Mouse (Mus musculus): Measurements from ENCODE around the gene Gpr182.

DNA sequence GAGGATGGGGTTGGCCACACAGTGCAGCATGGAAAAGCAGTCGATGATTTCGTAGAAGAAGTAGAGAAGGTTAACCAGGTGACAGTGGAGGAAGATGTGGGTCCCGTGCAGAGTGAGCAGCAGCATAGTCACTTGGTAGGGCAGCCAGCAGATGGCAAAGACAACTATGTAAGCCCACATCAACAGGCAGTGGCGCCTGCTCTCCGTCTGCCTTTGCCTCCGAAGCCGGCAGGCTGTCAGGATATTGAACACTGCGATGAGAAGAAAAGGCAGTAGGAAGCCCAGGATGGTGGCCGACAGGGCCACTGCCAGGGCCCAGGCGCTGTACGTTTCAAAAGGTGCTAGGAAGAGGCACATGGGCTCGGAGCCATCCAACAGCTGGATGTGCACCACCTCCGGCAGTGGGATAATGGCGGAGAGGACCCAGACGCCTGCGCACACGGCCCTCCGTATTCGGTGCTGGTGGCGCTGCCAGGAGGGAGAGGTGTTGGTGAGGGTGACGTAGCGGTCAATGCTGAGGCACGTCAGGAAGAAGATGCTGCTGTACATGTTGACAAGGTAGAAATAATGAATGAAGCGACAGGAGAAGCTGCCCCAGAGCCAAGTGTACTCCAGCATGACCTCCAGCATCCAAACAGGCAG, 1.3 kb downstream of the Gpr182 start:
- no peak for TF ChIP-seq POLR2A (IDR thresholded peaks at IDR 0.05; ENCODE audit: control insufficient read depth in 1 of 2, insufficient read depth in 1 of 2, low read depth in 1 of 2, low read length in 2 of 2, poor library complexity in 1 of 2)
- no peak for TF ChIP-seq ETS1 (IDR thresholded peaks at IDR 0.05; ENCODE audit: low read depth, low read length)
- no peak for TF ChIP-seq RAD21 (IDR thresholded peaks at IDR 0.05; ENCODE audit: low read depth, low read length)
- TF ChIP-seq CTCF (IDR thresholded peaks at IDR 0.05 in 2 of 3, conservative IDR thresholded peaks at IDR 0.05 in 1 of 3; ENCODE audit: control insufficient read depth in 1 of 3, insufficient read depth in 1 of 3, low read depth in 2 of 3, low read length in 3 of 3, poor library complexity in 1 of 3, severe bottlenecking in 1 of 3) = no peak
- TF ChIP-seq TAL1 (IDR thresholded peaks at IDR 0.05; ENCODE audit: low read length) = no peak
- TF ChIP-seq MAFK (IDR thresholded peaks at IDR 0.05; ENCODE audit: borderline replicate concordance, low read depth, low read length) = no peak
- no peak for TF ChIP-seq GATA1 (IDR thresholded peaks at IDR 0.05; ENCODE audit: low read depth, low read length)
- TF ChIP-seq ZNF384 (IDR thresholded peaks at IDR 0.05; ENCODE audit: low read depth, low read length) = no peak
- TF ChIP-seq ZMIZ1 (IDR thresholded peaks at IDR 0.05; ENCODE audit: low read depth, low read length) = no peak
- no peak for TF ChIP-seq EP300 (IDR thresholded peaks at IDR 0.05; ENCODE audit: low read depth in 1 of 2, low read length in 2 of 2)

Measured in MEL (cell line).